Mouse (Mus musculus): Measurements from ENCODE around the gene Wfdc10. TPM values are rescaled to one million over a fixed set of nuclear protein-coding genes. Genes with fewer than 3 reads are reported as not detected.
"Not testable (repeated sequence)": the region's sequence is repeated elsewhere in the genome, so short reads cannot be mapped to it uniquely, and the experiment has no call there.

Gene Wfdc10
- total RNA-seq (2021): not detected

GRCm38 (mm10) chr2:164655858-164656257 is at the start of gene Wfdc10:
Gene Wfdc10 (plus strand): TSS chr2:164656046.
- peak; percentile 33 to 67 for DNase-seq
- intact Hi-C loops (cut with DNase I): no loop called here

DNA sequence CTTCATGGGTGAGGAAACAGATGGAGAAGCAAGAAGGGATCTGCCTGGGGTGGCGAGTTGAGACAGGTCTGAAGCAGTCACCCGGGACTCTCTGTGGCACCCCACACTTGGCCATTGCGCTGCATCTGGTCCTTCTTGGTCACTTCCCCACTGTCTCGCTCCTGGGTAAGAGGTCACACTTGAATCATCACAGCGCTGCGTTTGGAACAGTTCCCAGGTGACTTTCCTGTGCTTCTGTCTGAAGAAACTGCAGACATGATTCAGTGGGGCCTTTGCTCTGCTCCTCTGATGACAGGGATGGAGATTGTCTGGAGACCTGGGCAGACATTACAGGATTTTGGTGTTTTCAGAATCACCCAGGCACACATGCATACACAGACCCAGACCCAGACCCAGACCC is 47.1 kb upstream of the Wfdc10 start:
- no peak for DNase-seq
- intact Hi-C loops (cut with DNase I): no loop called here

DNA sequence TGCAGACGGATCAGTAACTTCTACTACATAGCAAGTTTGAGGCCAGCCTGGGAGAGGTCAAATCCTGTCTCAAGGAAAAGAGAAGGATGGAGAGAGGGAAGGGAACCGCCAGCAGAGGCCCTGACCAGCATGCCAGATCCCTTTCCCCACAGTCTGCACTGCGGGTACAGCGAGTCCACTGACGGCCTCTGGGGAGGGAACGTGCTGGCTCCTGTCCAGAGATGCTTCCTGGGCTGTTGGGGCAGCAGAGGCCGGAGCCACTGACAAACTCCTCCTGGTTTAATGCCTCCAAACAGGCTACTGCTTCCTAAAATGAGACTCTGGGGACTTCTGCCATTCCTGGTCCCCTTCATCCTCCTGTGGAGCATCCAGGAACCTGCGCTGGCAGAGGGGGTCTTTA is 42.4 kb upstream of the Wfdc10 start, which contains the start of the genes Wfdc6b and Wfdc8:
Wfdc6b (plus strand) TSS at position 52 of the 400 bp plus-strand sequence.
Wfdc8 (minus strand) TSS at position 156 of the 400 bp plus-strand sequence.
- intact Hi-C loops (cut with DNase I): not testable (repeated sequence)
- DNase-seq: peak; percentile 29 to 50

DNA sequence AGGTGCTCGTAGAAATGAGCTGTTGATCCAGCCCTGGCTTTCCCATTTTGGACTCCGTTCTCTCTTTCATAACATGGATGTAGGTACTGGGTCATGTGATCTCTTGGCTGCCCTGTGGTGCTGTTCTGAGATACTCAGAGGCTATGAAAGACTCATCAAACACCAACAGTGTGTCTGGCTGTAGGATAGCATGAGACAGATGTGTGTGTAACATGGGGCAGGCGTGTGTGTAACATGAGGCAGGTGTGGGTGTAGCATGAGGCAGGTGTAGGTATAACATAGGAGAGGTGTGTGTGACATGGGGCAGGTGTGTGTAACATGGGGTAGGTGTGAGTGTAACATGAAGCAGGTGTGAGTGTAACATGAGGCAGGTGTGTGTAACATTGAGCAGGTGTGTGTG is 40.5 kb upstream of the Wfdc10 start:
- intact Hi-C loops (cut with DNase I): no loop called here
- no peak for DNase-seq

- intact Hi-C loops (cut with DNase I): no loop called here
- no peak for DNase-seq
These were observed 36.8 kb upstream of the Wfdc10 start for GRCm38 (mm10) chr2:164619050-164619449.

GRCm38 (mm10) chr2:164621775-164622174 is 34.1 kb upstream of the Wfdc10 start:
- intact Hi-C loops (cut with DNase I): no loop called here

GRCm38 (mm10) chr2:164635266-164635665 is 20.6 kb upstream of the Wfdc10 start:
- intact Hi-C loops (cut with DNase I): no loop called here

More at GRCm38 (mm10) chr2:164621775-164622174, 34.1 kb upstream of the Wfdc10 start:
- no peak for DNase-seq

DNA sequence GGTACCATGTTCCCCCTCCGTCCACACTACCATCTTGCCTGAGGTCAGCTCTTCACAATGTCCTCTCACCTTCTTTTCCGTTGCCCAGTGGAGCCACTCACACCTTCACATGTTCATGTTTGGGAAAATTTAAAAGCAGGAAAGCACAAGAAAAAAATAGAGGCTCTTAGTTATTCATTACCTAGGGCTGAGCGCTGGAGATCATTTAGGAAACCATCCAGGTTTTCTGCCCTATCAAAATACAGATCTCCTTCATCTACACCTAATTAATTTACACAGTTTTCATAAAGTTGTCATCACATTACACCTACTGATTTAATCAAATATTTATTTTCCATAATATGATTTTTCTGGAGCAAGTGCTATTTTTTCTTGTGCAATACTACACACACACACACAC is 17.1 kb upstream of the Wfdc10 start, which contains the start of gene Wfdc16:
Wfdc16 (minus strand) TSS at position 101 of the 400 bp plus-strand sequence.
- intact Hi-C loops (cut with DNase I): no loop called here
- DNase-seq: no peak

More at GRCm38 (mm10) chr2:164635266-164635665, 20.6 kb upstream of the Wfdc10 start:
- no peak for DNase-seq

GRCm38 (mm10) chr2:164641129-164641528 is 14.7 kb upstream of the Wfdc10 start:
- peak; percentile 3 to 10 for DNase-seq
- intact Hi-C loops (cut with DNase I): no loop called here

DNA sequence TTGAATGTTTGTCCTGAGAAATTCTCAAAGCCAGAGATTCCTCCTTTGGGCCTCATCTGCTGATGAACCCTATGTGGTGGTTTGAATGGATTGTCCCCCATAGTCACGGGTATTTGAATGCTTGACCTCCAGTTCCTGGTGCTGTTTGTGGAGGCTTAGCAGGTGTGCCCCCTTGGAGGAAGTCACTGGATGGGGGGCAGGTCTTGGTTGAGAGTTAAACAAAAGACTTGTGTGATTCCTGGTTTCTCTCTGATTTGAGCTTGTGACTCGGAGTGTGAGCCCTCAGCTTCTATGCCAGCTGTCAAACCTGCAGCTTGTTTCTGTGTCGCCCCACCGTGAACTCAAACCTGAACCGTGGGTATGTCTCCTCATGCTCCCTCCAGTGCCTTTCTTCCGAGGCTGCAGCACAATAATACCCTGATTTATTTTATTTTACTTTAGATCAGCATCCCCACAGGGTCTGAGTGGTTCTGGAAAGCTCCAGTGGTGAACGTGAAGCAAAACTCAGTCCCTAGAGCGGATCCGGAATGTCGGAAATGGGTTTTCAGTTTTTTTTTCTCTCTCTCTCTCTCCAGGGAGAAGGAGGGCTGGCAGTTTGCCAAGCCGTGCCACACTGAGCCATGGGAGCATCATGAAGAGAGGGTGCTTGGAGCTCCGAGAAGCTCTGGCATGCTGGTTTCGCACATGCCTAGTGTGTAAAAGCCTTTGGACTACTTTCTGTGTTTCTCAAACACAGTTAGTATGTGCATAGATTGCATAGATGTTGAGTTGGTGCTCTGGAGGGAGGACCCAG is 13.8 kb upstream of the Wfdc10 start:
- intact Hi-C loops (cut with DNase I): no loop called here

DNA sequence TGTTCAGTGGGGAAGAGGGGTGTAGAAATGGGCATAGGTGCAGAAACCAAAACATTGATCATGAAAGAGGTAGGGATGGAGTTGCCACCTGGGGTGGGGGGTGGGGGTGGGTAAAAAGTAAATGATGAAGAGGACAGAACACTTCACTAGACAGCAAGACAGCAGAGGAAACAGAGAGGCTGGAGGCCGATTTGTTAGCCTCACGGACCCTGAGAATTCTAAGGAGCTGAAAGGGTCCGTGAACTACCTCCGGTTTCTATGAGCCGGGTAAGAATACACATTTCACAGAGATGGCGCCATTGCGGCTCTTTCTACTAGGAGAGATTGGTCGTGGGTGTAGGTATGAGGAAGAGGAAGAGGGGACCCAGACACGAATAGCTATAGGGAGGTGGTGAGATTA is 637 bp downstream of the Wfdc10 start, which contains the start of gene Wfdc9:
Wfdc9 (minus strand) TSS at position 101 of the 400 bp plus-strand sequence.
- no peak for DNase-seq
- intact Hi-C loops (cut with DNase I): no loop called here

More for the DNA sequence above, 13.8 kb upstream of the Wfdc10 start:
- no peak for DNase-seq

GRCm38 (mm10) chr2:164664851-164665250 is 9.0 kb downstream of the Wfdc10 start:
- intact Hi-C loops (cut with DNase I): no loop called here
- DNase-seq: no peak

DNA sequence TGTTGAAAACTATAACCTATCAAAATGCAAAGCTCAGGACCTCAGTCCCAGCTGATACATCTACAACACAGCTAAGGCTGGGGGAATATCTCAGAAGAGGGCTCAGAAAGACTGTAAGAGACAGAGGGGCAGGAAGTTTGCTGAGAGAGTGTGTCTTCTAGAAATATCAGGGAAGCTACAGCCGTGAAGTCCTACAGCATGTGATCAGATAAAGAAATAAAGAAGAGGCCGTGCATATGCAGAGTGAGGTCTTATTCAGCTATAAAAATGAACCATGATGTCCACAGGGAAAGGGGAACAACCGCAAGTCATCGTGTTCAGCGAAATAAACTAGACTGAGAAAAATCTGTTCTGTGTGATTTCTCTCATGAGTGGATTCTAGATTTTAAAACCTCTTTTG is 14.4 kb downstream of the Wfdc10 start:
- intact Hi-C loops (cut with DNase I): no loop called here
- no peak for DNase-seq

GRCm38 (mm10) chr2:164670938-164671337 is 15.1 kb downstream of the Wfdc10 start:
- intact Hi-C loops (cut with DNase I): no loop called here
- no peak for DNase-seq

- no peak for DNase-seq
- intact Hi-C loops (cut with DNase I): no loop called here
These were observed 18.1 kb downstream of the Wfdc10 start, which contains the start of gene Wfdc11 for GRCm38 (mm10) chr2:164673987-164674386. Gene Wfdc11 (minus strand): TSS chr2:164674087.

- intact Hi-C loops (cut with DNase I): loop anchor here (5.0 kb wide), 1 partner anchor 84 kb away; the partner anchor contains the start of gene Eppin
These were observed 20.3 kb downstream of the Wfdc10 start for GRCm38 (mm10) chr2:164676103-164676502.

DNA sequence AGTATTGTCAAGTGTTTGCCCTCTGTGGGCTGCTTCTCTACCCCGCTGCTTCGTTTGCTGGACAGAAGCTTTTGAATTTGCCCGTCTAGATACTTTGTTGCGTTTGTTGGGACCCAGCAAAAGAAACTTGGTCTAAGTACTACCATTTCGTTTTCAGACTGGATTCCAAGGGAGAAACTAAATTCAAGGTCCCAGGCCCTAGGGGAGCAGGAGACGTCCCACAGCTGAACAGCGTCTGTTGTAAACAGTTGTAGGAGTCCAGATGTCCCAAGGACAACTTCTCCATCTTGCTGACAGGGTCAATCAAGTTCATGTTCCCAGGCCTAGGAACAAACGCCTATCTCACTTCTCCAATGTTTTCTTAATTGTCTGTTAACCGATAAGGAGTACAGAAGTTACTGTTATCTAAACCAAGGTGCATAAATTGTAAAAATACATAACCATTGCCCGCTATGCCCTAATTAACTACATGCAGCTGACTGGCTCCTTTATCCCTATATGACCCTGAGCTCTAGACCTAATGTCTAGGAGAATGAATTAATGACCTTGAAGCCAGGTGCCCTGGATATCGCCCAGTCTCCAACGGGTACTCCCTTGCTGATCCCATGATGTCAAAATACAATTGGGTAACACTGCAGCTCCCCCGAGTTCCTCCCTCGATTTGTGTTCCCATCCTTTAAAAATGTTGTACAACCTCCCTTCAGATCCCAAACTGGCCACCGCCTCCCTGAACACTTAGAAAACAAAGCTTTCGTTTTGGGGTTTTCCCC is 21.3 kb downstream of the Wfdc10 start:
- intact Hi-C loops (cut with DNase I): loop anchor here (5.0 kb wide), 1 partner anchor 85 kb away; the partner anchor contains the start of gene Eppin
- no peak for DNase-seq

More at GRCm38 (mm10) chr2:164676103-164676502, 20.3 kb downstream of the Wfdc10 start:
- DNase-seq: no peak

- peak; percentile 74 to 82 for DNase-seq
- intact Hi-C loops (cut with DNase I): loop anchor here (1.0 to 5.0 kb wide), 2 partner anchors 47 to 87 kb away; partner anchors contain the start of gene Eppin
These were observed 23.2 kb downstream of the Wfdc10 start for GRCm38 (mm10) chr2:164678848-164679625.

- intact Hi-C loops (cut with DNase I): loop anchor here (1.0 to 5.0 kb wide), 3 partner anchors 46 to 115 kb away; partner anchors contain the start of gene Eppin
These were observed 24.1 kb downstream of the Wfdc10 start for GRCm38 (mm10) chr2:164679906-164680305.

DNA sequence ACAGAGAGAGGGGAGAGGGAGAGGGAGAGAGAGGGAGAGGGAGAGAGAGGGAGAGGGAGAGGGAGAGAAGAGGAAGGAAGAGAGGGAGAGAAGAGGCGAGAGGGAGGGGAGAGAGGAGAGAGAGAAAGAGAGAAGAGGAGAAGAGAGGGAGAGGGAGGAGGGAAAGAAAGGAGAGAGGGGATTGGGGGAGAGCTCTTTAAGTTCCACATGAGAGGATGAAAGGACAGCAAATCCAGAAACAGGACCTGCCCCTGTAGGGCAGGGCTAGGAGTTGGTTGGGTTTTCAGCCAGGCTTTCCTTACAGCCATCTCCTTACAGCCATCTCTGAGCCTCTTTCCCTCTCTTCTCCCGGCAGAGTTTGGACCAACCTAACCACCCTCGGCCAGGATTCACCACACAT is 29.0 kb downstream of the Wfdc10 start, which contains the start of gene Wfdc13:
Wfdc13 (plus strand) TSS at position 301 of the 400 bp plus-strand sequence.
- no peak for DNase-seq
- intact Hi-C loops (cut with DNase I): no loop called here

More at GRCm38 (mm10) chr2:164679906-164680305, 24.1 kb downstream of the Wfdc10 start:
- no peak for DNase-seq

All from heart, postnatal 10 days (tissue).